Mouse (Mus musculus): ENCODE data around the gene Gspt1. TPM values are rescaled to one million over a fixed set of nuclear protein-coding genes. Genes with fewer than 3 reads are reported as not detected.

Gspt1 gene
- polyA plus RNA-seq, 1 experiment from 2014 or later, result 44.6 TPM

DNA sequence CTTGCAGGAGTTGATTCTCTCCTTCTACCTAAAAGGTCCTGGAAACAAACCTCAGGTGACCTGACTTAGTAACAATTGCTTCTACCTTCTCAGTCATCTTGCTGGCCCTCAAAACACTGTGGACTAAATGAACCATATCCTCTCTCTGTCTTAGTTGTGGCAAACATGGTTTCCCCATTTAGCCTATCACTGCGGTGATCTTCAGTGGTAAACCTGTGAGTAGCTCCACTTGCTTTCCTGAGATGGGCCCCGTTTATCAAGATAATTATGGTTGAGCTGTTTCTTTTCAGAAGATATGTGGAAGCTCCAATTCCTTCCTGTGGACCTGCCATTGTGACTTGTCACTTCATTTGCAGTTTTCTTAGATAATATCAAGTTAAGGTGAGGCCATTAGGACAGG lies 30.8 kb upstream of the Gspt1 start:
- no peak overlapping the region for H3K4me2 ChIP-seq (replicated peaks; ENCODE audit: low read depth)
- ATAC-seq (ENCODE audit: low FRiP score, low TSS enrichment), result no peak

DNA sequence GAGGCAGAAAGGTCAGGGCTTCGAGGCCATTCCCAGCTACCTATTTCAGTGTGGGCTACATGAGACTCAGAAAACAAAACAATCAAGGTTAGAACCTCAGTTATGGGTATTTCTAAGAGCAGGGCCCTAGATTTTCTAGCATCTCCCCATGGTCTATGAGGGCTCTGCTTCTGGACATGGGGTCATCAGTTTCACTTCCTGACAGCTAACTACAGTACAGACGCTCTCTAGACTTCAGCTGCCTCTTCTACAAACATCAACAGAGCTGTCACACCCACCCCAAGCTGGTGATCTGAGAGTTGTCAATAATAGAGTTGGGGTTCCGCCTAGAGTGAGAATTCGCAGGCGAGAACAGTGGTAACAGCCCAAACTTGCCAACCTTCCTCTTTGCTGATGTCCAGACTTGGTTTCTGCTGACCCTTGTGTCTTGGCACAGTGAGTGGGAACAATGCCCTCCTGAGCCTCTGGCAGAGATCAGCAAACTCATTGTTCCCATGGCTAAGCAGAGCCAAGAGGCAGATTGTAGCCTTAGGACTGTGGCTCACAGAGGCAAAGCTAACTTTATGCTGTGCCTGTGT lies 28.6 kb upstream of the Gspt1 start:
- Histone ChIP-seq H3K4me1 (replicated peaks; ENCODE audit: control insufficient read depth, insufficient read depth) (no peaks in the 10 kb centered on the region), H3K27me3 (ENCODE audit: control insufficient read depth, insufficient read depth, low read length) (no peaks in the 10 kb centered on the region), H3K4me3 (ENCODE audit: low read depth, low read length) (no peak overlapping the region), H3K9me3 (ENCODE audit: control insufficient read depth, low read length) (no peaks in the 10 kb centered on the region), H3K36me3 (ENCODE audit: control insufficient read depth, insufficient read depth, low read length) (no peaks in the 10 kb centered on the region), H3K4me2 (replicated peaks; ENCODE audit: low read depth) (no peak overlapping the region), H3K9ac (ENCODE audit: low read length) (no peak overlapping the region), H3K27ac (replicated peaks) (no peak overlapping the region)
- DNase-seq (ENCODE audit: low spot score) (no peak), ATAC-seq (ENCODE audit: low FRiP score, low TSS enrichment) (no peak)
- TF ChIP-seq EP300 (optimal IDR thresholded peaks at IDR 0.05) (no peak), CTCF (IDR thresholded peaks at IDR 0.05; ENCODE audit: low read depth) (no peak)
- 73% methylated on average over 5 of the region's 5 CpGs for WGBS

More for the DNA sequence above, 30.8 kb upstream of the Gspt1 start:
- WGBS, result 82% methylated on average over 2 of the region's 2 CpGs
- Histone ChIP-seq H3K4me1 (replicated peaks; ENCODE audit: control insufficient read depth, insufficient read depth) (no peaks in the 10 kb centered on the region), H3K4me3 (ENCODE audit: low read depth, low read length) (no peak overlapping the region), H3K27me3 (ENCODE audit: control insufficient read depth, insufficient read depth, low read length) (no peaks in the 10 kb centered on the region), H3K36me3 (ENCODE audit: control insufficient read depth, insufficient read depth, low read length) (no peaks in the 10 kb centered on the region), H3K9me3 (ENCODE audit: control insufficient read depth, low read length) (no peaks in the 10 kb centered on the region; the same call in 1 of the 2 replicates), H3K9ac (ENCODE audit: low read length) (no peak overlapping the region), H3K27ac (replicated peaks) (no peak overlapping the region)
- no peak for DNase-seq (ENCODE audit: low spot score)
- TF ChIP-seq EP300 (optimal IDR thresholded peaks at IDR 0.05) (no peak), CTCF (IDR thresholded peaks at IDR 0.05; ENCODE audit: low read depth) (no peak)

DNA sequence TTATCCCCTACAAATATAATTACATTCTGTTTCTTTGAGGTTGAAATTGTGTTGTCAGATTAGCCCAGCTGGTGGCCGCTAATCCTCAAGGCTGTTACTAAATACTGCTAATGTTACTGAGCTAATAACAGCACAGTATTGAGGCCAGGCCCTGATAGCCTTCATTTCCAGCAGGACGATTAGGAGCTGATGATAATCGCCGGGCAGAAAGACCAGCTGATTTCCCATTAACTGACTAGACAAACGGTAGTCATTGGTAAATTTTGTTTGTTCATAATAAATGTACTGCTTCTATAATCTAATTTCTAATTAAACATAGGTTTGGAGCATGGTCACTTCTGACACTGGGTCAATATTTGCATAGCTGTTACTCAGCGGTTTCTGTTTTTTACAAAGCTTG lies 24.7 kb upstream of the Gspt1 start:
- WGBS, result 51% methylated on average over 6 of the region's 6 CpGs
- Histone ChIP-seq H3K27me3 (ENCODE audit: control insufficient read depth, insufficient read depth, low read length) (no peaks in the 10 kb centered on the region), H3K27ac (replicated peaks) (no peak overlapping the region), H3K36me3 (ENCODE audit: control insufficient read depth, insufficient read depth, low read length) (no peaks in the 10 kb centered on the region), H3K9ac (ENCODE audit: low read length) (no peak overlapping the region), H3K9me3 (ENCODE audit: control insufficient read depth, low read length) (no peaks in the 10 kb centered on the region), H3K4me1 (replicated peaks; ENCODE audit: control insufficient read depth, insufficient read depth) (no peaks in the 10 kb centered on the region), H3K4me3 (ENCODE audit: low read depth, low read length) (no peak overlapping the region), H3K4me2 (replicated peaks; ENCODE audit: low read depth) (no peak overlapping the region)
- DNase-seq (ENCODE audit: low spot score) (no peak), ATAC-seq (ENCODE audit: low FRiP score, low TSS enrichment) (no peak)
- TF ChIP-seq CTCF (IDR thresholded peaks at IDR 0.05; ENCODE audit: low read depth), result no peak
- TF ChIP-seq EP300 (optimal IDR thresholded peaks at IDR 0.05), result no peak

DNA sequence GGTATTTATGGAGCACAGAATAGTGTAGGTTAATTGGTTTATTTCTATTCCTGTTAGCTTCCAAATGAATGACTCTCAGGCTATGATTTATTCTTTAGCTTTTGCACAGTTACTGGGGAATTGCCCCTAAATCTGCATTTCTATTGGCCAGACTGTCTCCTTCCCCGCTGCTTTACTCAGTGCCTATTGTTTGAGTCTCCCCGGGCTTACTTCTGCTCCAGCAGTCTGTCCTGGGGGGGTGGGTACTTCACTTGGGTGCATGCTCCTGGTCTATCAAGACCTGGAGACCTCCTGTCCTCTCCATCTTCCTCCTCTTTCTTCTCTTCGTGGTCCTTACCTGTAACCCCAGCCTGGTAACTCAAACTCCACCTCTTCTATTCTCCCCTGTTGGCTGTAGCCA lies 22.8 kb upstream of the Gspt1 start:
- no peak overlapping the region for H3K27ac ChIP-seq (replicated peaks)

DNA sequence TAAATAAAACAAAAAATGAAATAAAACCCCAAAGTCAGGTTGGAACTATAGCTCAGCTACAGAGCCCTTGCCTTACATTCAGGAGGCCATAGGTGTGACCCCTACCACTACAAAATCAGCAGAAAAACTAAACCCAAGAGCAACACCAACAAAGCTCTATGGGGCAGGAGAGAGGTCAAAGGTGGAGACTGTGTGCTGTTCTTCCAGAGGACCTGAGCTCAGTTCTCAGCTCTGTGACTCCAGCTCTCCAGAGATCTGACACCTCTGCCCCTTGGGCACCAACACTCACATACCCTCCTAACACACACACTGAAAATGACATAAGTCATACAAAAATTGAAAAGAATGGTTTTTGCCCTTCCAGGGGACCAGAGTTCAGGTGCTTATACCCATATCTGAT lies 16.9 kb upstream of the Gspt1 start:
- no peaks in the 10 kb centered on the region for H3K9me3 ChIP-seq (ENCODE audit: control insufficient read depth, low read length)
- no peaks in the 10 kb centered on the region for H3K27me3 ChIP-seq (ENCODE audit: control insufficient read depth, insufficient read depth, low read length)
- H3K27ac ChIP-seq (replicated peaks), result no peak overlapping the region
- H3K4me2 ChIP-seq (replicated peaks; ENCODE audit: low read depth), result no peak overlapping the region
- no peak for DNase-seq (ENCODE audit: low spot score)
- H3K4me1 ChIP-seq (replicated peaks; ENCODE audit: control insufficient read depth, insufficient read depth), result no peaks in the 10 kb centered on the region
- no peak overlapping the region for H3K9ac ChIP-seq (ENCODE audit: low read length)
- no peak for TF ChIP-seq EP300 (optimal IDR thresholded peaks at IDR 0.05)
- no peak for TF ChIP-seq CTCF (IDR thresholded peaks at IDR 0.05; ENCODE audit: low read depth)
- no peak overlapping the region for H3K4me3 ChIP-seq (ENCODE audit: low read depth, low read length)
- H3K36me3 ChIP-seq (ENCODE audit: control insufficient read depth, insufficient read depth, low read length), result no peaks in the 10 kb centered on the region
- no peak for ATAC-seq (ENCODE audit: low FRiP score, low TSS enrichment)

More for the DNA sequence above, 22.8 kb upstream of the Gspt1 start:
- H3K4me2 ChIP-seq (replicated peaks; ENCODE audit: low read depth), result no peak overlapping the region
- ATAC-seq (ENCODE audit: low FRiP score, low TSS enrichment), result no peak
- H3K27me3 ChIP-seq (ENCODE audit: control insufficient read depth, insufficient read depth, low read length), result no peaks in the 10 kb centered on the region
- H3K4me3 ChIP-seq (ENCODE audit: low read depth, low read length), result no peak overlapping the region
- no peaks in the 10 kb centered on the region for H3K4me1 ChIP-seq (replicated peaks; ENCODE audit: control insufficient read depth, insufficient read depth)
- H3K9me3 ChIP-seq (ENCODE audit: control insufficient read depth, low read length), result no peaks in the 10 kb centered on the region
- 56% methylated on average over 3 of the region's 3 CpGs for WGBS
- no peak for TF ChIP-seq EP300 (optimal IDR thresholded peaks at IDR 0.05)
- no peak for TF ChIP-seq CTCF (IDR thresholded peaks at IDR 0.05; ENCODE audit: low read depth)
- no peak overlapping the region for H3K9ac ChIP-seq (ENCODE audit: low read length)
- no peak for DNase-seq (ENCODE audit: low spot score)
- H3K36me3 ChIP-seq (ENCODE audit: control insufficient read depth, insufficient read depth, low read length), result no peaks in the 10 kb centered on the region

DNA sequence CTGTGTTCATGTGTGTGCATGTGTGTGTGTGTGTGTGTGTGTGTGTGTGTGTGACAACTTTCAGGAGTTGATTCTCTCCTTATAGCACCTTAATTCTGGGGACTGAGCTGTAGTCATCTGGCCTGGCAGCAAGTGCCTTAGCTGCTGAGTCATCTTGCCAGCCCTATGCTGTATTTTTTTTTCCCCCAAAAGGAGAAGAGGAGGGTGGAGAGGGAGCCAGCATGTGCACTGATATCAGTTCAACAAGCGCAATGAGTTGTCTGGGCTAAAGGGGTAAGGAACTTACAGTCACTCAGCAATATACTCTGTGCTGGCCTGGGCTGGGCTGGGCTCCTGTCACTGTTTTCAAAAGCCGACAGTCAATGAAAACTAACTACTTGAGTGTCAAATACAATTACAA lies 16.5 kb upstream of the Gspt1 start:
- no peak overlapping the region for H3K27ac ChIP-seq (replicated peaks)
- H3K4me3 ChIP-seq (ENCODE audit: low read depth, low read length), result no peak overlapping the region
- H3K9me3 ChIP-seq (ENCODE audit: control insufficient read depth, low read length), result no peaks in the 10 kb centered on the region
- H3K4me2 ChIP-seq (replicated peaks; ENCODE audit: low read depth), result no peak overlapping the region
- no peak overlapping the region for H3K9ac ChIP-seq (ENCODE audit: low read length)
- ATAC-seq (ENCODE audit: low FRiP score, low TSS enrichment) (no peak), DNase-seq (ENCODE audit: low spot score) (no peak)
- no peaks in the 10 kb centered on the region for H3K27me3 ChIP-seq (ENCODE audit: control insufficient read depth, insufficient read depth, low read length)
- 70% methylated on average over 2 of the region's 2 CpGs for WGBS
- TF ChIP-seq CTCF (IDR thresholded peaks at IDR 0.05; ENCODE audit: low read depth), result no peak
- TF ChIP-seq EP300 (optimal IDR thresholded peaks at IDR 0.05), result no peak
- no peaks in the 10 kb centered on the region for H3K4me1 ChIP-seq (replicated peaks; ENCODE audit: control insufficient read depth, insufficient read depth)
- no peaks in the 10 kb centered on the region for H3K36me3 ChIP-seq (ENCODE audit: control insufficient read depth, insufficient read depth, low read length)
